Mouse (Mus musculus) C2C12 (cell line): ENCODE data around the gene Epas1.

Experiments used
- CTCF ChIP-seq: IDR thresholded peaks from one replicate; pipeline ENCODE4 v1.5.1; 2011; ENCODE audit not compliant: control insufficient read depth, insufficient read depth, insufficient read length
- MAX ChIP-seq: IDR thresholded peaks from one replicate; pipeline ENCODE4 v1.6.1; 2011; ENCODE audit warnings: mild to moderate bottlenecking, control low read depth
- MYOG ChIP-seq: IDR thresholded peaks from one replicate; pipeline ENCODE4 v1.6.1; 2011; ENCODE audit not compliant: control insufficient read depth, insufficient read length; ENCODE audit errors: extremely low read depth

GRCm38 (mm10) chr17:86824502-86825162, 71.1 kb downstream of the Epas1 start:
- TF ChIP-seq MYOG (no peak), CTCF (no peak), MAX (no peak)
